Mouse (Mus musculus) ovary, postnatal 14 days (tissue): Measurements from ENCODE around the gene Ssx9.
"Not testable (repeated sequence)": the region's sequence is repeated elsewhere in the genome, so short reads cannot be mapped to it uniquely, and the experiment has no call there.

Experiments used
- DNase-seq: peaks from one replicate; pipeline ENCODE4 v3.0.0; 2022; ENCODE audit warnings: low spot score

Ssx9 gene

GRCm38 (mm10) chrX:8748132-8748531 is at the start of gene Ssx9:
Gene Ssx9, plus strand, starts transcription at chrX:8748432.
- not testable (repeated sequence) for DNase-seq

DNA sequence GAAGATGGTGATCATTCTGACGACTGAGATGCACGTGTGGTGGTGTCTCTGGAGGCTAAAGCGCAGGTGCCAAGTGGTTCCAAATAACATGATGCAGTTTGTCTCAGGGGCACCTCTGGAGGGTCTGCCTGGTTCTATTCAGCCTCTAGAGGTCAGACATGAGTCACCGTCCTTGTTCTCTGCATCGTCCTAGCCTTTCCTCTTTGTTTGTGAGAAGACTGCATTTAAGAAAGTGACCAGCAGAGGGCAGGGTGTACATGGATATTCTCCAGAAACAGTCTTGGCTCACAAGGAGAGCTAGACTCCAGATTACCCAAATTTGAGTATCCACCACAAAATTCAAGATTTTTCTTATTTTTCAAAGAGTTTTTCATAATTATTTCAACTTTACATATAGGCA is 15.3 kb upstream of the Ssx9 start:
- DNase-seq: peak; percentile 12

GRCm38 (mm10) chrX:8803391-8803790 is 55.2 kb downstream of the Ssx9 start, which contains the start of gene Ssxb5:
Gene Ssxb5, plus strand, starts transcription at chrX:8803691.
- DNase-seq: not testable (repeated sequence)
